Mouse (Mus musculus) liver, embryonic 14.5 days (tissue): ENCODE measurements around the gene H6pd.

Experiments
- CTCF ChIP-seq: IDR thresholded peaks from 2 replicates; pipeline ENCODE4 v1.5.1; 2016; ENCODE audit warnings: antibody characterized with exemption, low read depth, control low read depth
- EP300 ChIP-seq: IDR thresholded peaks from 2 replicates; pipeline ENCODE4 v1.6.1; 2016; ENCODE audit warnings: antibody characterized with exemption, low read depth

DNA sequence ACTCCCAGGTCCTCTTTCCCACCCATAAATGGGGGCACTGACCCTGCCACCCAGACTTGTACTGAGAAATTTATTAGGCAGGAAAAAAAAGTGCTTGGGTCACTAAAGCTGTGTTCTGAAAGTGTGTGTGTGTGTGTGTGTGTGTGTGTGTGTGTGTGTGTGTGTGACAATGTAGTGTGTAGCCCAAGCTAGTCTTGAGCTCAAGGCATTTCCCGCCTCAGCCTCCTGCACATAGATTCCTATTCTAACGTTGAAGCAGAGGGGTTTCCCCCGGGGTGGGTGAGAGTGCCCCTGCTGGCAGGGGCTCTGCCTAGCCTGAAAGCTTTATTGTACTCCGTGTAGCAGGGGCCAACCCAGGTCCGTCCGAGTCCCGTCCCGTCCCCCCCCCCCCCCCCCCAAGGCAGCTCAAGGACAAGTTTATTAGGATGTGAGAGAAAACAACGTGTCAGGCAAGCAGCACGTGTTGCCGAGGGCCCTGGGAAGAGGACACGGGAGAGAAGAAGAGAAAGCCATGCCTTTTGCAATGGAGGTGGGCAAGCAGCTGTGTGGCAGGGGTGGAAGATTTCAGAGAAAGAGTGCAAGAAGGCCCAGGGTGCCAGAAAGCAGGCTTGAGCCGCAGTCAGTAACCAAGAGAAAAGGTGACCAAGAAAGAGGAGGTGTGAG, 40.9 kb upstream of the H6pd start:
- TF ChIP-seq EP300 = no peak
- TF ChIP-seq CTCF = no peak
